Mouse (Mus musculus): ENCODE measurements around the gene Brinp2.

The Brinp2 gene

DNA sequence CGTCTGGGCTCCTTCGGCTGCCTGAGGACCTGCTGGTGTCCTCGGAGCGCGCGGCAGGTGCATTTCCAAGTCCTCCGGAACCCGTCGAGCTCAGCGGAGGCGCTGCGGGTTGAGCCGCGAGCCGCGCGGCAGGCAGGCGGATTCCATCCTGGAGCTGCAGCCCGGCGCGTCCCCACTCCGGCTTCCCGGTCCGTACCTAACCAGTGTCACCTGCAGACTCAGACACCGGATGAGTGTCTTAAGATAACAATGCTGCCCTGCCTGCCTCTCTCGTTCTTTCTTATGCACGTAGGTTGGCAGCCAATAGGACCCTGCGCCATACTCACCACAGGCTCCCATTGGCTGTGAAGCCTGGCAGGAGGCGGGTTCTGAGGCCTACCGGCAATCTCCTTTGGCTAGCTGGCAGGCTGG, at the start of gene Brinp2:
Gene Brinp2, minus strand, starts transcription at position 276 of the 411 bp plus-strand sequence.
- peak; percentile 35 for DNase-seq (ENCODE audit: extremely low spot score, low read depth, low spot score)

DNA sequence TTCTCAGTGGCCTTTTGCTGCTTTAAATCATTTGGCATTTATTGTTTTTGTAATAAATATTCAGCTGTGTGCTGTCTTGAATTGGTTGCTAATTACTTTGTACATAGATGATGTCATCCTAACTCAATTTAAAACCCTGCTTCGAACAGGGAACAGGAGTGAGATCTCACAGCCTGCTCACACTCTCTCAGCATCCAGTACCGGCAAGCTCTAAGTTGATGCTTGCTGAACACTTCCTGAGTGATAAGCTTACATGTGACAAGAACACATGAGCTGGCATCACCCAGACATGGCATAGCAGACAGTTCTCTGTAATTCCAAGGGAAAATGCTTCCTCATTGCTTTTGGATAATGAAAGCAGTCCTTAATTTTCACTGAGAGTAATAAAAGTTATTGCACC, 44.8 kb upstream of the Brinp2 start:
- DNase-seq (ENCODE audit: extremely low spot score, low read depth, low spot score), result no peak

DNA sequence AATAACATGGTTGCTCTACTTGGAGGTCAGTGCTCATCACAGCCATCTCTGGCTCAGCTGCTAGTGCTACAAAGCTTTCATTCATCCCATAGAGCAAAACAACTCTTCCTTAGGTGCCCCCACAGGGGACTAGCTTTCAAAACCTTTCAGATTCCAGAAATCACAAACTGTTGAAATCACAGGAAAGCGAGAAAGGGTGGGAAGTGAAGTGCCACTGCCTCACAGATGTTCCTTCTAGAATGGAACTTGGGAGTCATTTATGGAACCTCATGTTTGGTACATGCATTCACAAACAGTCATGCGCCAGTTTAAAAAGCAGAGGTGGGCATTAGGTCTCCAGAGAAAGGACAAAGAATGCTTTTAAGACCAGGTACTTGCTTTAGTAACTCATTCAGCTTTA, 40.9 kb upstream of the Brinp2 start:
- DNase-seq (ENCODE audit: extremely low spot score, low read depth, low spot score), result no peak

DNA sequence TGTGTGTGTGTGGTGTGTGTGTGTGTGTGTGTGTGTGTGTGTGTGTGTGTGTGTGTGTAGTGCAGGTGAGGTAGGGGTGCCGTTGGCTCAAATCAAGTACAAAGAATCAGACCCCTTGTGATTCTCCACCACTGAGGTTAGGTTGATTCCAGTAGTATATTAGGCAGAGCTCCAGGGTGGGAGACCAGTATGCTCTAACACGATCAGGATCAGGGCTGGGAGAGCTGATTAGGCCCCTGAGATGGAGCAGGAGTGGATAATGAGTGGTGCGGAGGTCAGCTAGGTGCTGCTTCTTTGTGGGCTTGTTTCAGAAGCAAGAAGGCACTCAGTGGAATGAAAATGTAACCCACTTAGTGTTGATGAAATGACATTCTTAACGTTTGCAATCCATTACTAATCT, 34.6 kb upstream of the Brinp2 start:
- DNase-seq (ENCODE audit: extremely low spot score, low read depth, low spot score), result no peak

DNA sequence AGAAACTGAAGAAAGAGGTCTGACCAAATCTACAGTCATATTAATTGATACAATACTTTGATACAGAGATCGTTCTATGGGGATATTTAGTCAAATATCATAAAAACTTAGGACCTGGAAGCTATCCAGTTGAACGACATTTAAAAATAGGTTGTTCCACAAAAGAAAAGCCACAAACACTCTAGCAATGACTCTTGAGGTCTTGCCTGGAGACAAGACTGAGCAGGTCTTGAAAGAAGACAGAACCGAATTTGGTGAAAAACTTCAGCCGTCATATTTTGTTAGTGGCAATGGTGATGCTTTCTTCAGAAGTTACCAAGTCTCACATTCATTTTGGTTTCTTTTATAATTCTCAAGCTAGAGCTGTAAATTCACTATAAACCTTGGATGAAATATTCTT, 32.9 kb upstream of the Brinp2 start:
- no peak for DNase-seq (ENCODE audit: extremely low spot score, low read depth, low spot score)

DNA sequence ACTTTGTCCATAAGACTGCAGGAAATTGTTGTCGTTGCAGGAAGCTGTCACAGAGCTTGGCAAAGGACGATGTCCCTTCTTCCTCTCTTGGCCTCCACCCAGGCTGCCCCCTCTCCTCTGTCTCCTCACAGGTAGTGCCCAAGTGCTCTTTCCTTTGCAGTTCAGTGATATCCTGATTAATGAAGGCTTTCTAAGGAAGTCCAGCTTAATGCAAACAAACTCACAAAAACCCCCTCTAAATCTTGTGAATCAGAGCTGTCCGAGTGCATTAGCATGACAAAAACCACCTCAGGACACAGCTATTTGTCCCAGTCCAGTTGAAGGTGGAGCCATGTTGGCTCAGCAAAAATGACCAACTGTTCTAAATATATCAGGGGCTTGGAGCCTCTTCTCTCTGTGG, 30.7 kb upstream of the Brinp2 start:
- DNase-seq (ENCODE audit: extremely low spot score, low read depth, low spot score), result no peak

DNA sequence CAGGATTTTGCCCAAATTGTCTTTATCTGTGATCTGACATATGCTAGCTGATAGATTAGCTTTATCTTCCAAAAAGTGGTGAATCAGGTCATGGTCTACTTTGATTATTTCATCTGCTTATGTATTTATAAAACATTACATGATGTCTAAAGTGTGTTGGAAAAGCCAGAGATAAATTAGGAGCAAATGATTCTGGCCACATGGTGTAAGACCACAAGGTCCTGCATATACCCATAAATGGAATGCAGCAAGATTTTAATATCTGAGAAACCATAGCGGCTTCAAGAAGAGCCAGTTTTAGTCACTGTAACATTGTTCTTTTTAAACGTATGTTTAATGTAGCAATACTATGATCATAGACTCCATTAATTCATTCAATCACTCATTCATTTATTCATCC, 29.2 kb upstream of the Brinp2 start:
- DNase-seq (ENCODE audit: extremely low spot score, low read depth, low spot score), result no peak

DNA sequence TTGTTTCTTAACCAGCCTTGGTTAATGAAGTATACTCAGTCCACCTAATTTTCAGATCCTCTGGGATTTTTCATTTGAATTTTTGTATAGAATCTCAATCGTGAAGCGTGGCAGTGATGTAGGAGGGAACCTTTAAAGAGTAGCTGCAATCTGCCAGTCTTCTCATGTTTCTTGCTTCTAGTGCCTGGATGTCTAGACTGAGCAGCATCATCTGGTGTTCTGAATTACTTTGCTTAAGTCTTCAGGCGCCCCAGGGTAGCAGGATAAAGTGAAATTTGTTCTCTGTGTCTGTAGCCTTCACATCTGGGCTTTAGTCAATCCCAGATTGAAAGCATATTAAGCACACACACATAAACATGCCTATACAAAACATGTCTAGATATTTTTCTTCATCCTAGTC, 27.1 kb upstream of the Brinp2 start:
- DNase-seq (ENCODE audit: extremely low spot score, low read depth, low spot score), result no peak

DNA sequence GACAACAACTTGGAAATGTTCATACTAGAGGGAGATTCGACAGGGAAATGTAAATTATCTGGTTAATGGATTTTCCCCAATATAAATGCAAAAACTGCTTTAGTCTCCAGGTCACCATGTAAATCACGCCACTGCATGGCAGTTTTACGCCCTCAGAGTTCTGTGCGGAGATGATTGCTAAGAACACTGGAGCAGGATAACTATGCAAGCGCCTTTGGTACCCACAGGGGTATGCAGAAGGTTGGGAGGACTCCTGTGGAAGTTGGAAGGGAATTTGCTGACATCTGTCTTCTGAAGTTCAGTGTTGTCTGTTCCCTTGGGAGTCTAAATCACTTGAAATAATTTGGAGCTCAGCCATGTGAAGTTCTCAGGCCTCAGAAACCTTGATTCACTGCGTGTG, 26.2 kb upstream of the Brinp2 start:
- DNase-seq (ENCODE audit: extremely low spot score, low read depth, low spot score), result no peak

DNA sequence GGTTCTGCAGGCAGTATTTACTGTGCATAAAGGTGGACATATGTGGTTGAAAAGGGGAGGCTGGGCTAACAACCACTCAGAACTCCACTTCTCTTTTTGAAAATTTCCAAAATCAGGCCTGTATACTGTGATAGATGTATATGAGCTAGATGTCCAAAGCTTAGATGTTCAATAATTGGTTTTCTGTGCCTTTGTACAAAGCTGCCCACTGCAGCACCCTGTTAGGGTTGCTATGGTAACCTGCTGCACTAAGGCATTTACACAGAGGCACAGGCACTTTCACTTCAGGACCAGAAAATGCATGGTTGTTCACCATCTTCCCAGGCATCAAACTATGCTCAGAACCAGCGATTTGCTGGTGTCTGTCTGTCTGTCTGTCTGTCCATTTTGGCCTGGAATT, 8.3 kb upstream of the Brinp2 start:
- DNase-seq (ENCODE audit: extremely low spot score, low read depth, low spot score), result no peak

DNA sequence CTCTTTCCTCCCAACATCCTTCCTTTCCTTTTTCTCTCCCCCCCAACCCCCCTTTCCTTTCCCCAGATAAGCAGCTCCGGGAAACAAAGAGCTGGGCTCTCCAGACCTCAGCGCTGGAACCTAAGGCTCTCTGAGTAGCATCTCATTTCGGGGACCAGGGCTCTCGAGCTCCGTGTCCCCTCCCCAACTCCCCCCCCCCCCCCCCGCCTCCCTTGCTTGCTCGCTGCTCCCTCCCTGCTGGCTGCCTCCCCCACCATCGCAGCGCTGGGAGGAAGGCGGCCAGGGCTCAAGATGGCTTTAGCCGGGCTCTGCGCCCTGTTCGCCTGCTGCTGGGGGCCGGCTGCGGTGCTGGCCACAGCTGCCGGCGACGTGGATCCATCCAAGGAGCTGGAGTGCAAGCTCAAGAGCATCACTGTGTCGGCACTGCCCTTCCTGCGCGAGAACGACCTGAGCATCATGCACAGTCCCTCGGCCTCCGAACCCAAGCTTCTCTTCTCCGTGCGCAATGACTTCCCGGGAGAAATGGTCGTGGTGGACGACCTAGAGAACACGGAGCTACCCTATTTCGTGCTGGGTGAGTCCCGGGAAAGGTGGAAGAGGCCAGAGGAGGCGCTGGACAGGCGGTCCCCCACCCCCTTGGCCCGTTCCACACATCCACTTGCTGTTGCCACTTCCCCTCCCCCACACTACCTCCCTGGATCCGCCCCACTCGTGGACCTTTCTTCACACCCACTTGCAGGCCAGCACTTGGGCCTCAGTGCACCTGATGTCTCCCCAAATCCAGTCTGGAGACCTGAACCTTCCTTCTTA, 6.4 kb upstream of the Brinp2 start:
- DNase-seq (ENCODE audit: extremely low spot score, low read depth, low spot score), result no peak

DNA sequence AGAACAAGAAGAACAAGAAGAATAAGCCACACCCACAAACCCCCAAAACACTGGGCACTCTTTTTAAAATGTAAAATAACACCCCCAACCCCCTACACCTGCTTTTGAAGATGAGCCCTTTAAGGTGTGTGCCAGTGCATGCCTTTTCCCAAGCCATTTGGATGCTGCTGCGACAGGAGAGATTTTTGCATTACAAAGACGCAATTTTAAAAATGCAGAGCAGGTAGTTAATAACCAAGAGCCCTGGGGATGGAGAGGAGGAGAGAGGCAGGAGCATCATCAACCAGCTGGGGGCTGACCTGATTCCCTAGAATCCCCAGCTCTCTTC, 5.8 kb upstream of the Brinp2 start, which contains the start of gene Astn1:
Gene Astn1, plus strand, starts transcription at position 310 of the 328 bp plus-strand sequence.
- DNase-seq (ENCODE audit: extremely low spot score, low read depth, low spot score), result no peak

DNA sequence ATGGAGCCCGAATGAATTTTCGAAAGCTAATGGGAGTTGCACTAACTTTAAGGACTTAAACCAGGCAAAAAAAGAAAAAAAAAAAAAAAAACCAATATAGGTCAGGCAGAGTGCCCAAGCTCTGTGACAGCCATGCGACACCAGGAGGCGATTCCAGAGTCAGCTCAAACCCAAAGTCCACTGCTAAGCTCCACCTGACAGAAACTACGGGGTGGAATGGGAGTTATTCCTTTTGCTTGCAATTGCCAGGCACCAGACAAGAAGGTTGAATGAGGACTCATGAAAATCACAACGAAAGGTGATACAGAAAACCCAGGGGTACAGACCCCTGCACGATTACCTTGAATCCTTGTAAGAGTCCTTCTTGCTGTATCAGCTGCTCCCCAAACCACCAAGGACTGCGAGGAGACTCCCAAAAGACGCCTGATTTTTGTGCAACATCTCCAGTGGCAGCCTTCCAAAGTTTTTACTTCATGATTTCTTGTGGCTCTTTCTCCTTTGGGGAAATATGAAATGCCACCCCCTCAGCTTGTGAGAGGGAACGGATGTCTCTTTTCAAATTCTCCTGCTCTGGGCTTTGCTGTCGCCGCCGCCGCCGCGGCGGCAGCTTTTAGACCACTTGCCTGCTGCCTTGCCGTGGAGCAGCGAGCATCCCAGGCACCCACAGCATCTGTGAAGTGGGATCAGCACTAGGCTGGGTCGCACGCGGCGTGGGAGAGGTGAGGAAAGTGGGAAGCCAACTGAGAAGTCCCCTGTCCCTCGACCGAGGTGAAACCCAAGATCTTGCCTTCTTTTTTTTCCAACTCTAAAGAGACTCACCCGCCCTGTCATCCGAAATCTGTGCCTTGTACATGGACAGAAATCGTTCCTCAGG, 712 bp downstream of the Brinp2 start:
- no peak for DNase-seq (ENCODE audit: extremely low spot score, low read depth, low spot score)

DNA sequence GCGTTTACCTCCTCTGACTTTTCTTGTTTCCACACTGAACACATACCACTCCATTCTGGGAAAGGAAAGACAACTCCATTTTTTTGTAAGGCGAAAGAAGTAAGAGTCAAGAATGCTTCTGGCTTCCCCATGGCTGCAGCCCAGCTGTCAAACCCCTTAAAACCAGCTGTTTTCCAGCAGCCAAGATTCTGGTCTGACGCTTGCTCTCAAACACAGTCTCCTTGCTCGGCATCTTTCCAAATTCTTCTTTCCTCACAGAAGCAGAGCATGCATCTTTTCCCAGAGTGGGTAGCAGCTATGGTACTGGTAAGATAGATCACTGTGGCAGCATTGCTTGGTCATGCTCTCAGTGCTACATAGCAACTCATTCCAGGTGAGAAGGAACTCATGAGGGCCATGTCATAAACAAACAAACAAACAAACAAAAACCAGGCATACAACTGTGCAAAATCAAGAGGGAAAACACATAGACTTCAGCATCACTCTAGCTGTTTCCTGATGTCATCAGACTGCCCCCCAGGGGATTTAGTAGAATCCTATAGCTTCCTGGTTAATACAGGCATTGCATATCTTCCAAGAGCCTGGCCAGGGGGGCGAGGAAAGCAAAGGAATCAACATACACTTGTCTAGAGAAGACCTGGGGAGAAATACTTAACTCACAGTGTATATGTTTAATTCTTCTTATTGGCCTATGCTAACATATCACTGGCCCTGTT, 2.3 kb downstream of the Brinp2 start:
- no peak for DNase-seq (ENCODE audit: extremely low spot score, low read depth, low spot score)

DNA sequence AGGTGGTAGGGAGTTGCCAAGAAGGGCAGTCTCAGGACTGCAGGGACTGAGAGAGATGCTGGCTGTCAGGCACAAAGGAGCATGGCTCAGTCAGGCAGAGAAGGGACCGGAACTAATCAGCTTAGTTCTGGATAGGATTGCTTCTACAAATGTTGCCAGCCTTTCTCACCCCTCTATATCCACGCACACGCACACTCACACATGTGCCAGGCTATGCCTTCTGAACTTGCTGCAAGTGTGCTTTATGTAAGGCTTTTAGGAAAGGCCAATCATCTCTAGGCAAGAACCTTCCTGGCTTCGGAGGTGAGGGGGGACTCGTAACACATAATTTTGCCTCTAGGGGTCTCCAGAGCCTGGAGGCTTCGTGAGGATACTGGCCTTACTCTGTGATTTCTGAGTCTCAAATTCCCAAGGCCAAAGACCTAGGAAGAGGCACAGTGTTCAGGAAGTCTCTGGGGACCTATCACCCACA, 12.8 kb downstream of the Brinp2 start:
- DNase-seq (ENCODE audit: extremely low spot score, low read depth, low spot score), result no peak

DNA sequence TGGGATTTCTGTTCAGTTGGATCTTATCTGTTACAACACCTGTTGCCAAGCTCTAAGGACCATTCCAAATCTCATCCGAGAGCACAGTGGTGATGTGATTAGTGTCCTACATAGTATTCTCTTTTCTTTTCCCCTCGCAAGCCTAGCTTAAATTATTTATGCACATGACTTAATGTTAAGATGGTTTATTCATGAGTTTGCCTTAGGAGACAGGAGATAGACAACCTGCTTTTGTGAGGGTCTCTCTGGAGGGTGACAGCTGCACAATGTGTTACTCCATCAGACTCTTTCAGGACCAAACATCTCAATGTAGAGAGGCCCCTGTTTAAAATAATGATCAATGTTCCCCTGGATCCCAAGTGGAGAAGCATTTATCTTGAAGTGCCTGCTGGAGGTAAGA, 27.3 kb downstream of the Brinp2 start:
- no peak for DNase-seq (ENCODE audit: extremely low spot score, low read depth, low spot score)

DNA sequence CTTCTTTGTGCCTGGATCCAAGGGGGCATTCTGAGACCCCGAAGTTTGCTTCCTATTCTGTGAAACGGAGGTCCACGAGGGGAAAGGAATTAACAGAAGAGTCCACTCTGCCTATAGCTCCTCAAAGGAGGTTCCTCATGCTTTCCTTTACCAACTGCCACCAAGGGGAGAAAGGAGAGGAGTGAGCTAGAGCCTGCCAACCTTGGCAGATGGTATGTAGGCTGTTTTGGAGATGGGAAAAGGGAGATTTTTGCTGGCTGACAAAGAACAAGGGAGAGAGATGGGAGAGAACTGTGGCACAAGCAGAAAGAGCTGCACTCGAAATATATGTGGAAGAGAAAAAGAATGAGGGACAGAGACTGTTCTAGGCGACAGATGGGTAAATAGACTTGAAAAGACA, 28.0 kb downstream of the Brinp2 start:
- DNase-seq (ENCODE audit: extremely low spot score, low read depth, low spot score), result no peak

DNA sequence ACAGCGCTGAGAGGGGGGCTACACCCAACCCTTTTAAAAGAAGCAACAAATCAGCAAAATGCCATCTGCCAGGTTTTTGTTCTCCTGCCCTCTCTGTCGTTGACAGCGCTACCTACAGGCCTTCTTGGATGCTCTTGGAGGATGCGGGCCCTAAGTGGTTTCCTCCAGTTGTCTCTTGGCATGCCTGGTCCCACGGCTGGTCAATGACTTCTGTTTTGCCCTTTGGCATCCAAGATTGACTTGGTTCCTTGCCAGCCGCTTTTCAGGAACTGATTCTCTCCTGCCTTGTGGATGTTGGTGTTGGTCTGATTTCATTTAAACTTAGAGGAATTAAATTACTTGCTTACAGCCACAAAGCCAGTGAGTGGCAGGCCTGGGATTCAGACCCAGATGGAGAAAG, 32.8 kb downstream of the Brinp2 start:
- DNase-seq (ENCODE audit: extremely low spot score, low read depth, low spot score), result no peak

DNA sequence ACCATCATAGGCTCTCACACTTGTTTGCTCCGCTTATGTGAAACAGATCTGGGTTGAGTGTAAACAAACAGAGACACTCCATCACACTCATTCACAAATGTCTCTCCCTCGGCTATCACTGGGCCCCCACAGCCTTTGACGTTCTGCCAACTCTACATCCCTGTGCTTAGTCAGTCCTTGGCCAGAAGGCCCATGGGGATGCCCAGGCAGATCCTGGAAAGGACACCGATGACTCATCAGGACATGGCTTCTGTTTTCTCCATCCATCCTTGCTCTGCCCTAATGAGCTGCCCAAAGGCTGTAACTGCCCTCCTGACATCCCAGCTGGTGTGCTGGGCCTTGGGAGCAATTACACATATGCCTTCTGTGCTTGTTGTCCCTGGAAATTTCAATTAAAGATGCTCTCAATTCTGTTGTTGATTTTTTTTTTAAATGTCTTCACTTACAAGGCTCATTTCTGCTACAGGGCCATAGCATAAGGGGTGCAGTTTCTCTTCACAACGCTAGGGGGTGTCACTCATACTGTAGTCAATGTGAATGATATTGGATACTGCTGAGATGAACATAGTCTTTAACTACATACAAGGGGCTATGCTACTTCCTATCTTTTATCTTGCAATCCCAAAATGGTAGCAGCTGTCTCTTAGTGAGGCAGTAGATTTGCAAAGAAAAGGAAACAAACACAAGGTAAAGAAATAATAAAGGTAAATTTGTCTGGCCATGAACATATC, 45.5 kb downstream of the Brinp2 start:
- DNase-seq (ENCODE audit: extremely low spot score, low read depth, low spot score), result no peak

DNA sequence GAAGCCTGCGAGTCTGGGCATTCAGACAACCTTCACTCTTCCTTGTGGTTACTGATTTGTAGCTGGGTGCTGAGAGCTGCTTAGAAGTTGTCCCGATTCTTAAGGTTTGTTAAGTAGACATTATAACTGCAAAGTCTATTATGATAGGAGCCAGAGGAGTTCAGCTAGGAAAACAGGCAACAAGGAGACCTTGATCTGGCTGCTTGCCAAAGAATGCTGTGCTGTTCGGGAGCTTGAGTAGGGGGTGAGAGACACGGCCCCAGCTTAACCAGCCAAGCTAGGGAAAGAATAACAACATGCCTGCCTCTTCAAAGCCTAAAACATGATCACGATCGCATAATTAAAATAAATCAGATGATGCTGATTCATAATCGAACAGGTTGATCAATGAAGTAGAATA, 59.1 kb downstream of the Brinp2 start:
- DNase-seq (ENCODE audit: extremely low spot score, low read depth, low spot score), result no peak

All from hindlimb bud, embryonic 11.5 days (tissue).